Mouse (Mus musculus): Measurements from ENCODE around the gene Ttc4. TPM values are rescaled to one million over a fixed set of nuclear protein-coding genes. Genes with fewer than 3 reads are reported as not detected.

The Ttc4 gene
- polyA plus RNA-seq, 1 experiment, result 155 TPM

DNA sequence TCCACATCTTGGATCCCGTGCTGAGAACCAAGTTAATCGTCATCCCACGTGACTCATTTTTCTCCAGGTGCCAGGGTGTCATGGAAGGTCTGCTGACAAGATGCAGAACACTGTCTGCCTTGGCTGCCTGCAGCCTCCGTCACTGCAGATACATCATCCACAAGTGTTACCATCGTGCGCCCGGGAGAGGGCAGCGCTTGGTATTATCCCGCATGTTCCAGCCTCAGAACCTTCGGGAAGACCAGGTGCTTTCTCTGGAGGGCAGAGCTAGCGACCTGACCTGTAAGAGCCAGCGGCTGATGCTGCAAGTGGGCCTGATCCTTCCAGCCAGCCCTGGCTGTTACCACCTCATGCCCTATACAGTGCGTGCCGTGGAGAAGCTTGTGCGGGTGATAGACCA, 25.7 kb downstream of the Ttc4 start:
- TF ChIP-seq CTCF (IDR thresholded peaks at IDR 0.05; ENCODE audit: control insufficient read depth, insufficient read depth, insufficient replicate concordance, low read depth, low read length) (no peak), POLR2A (IDR thresholded peaks at IDR 0.05; ENCODE audit: control insufficient read depth, low read depth, low read length) (0 out of 2 replicates have a peak, but pooled peaks have one; percentile 10)
- Histone ChIP-seq H3K4me1 (ENCODE audit: control insufficient read depth, insufficient read depth, low read length) (peaks cover 11% of the 10 kb centered on the region), H3K27ac (ENCODE audit: control insufficient read depth, insufficient read depth, low read depth, low read length) (no peak overlapping the region), H3K27me3 (ENCODE audit: control insufficient read depth, insufficient read depth, low read length) (no peaks in the 10 kb centered on the region), H3K36me3 (ENCODE audit: control insufficient read depth, insufficient read depth, low read length) (peaks cover under 1% of the 10 kb centered on the region; the same call in 1 of the 2 replicates), H3K4me3 (ENCODE audit: control insufficient read depth, low read depth, low read length) (no peak overlapping the region)

DNA sequence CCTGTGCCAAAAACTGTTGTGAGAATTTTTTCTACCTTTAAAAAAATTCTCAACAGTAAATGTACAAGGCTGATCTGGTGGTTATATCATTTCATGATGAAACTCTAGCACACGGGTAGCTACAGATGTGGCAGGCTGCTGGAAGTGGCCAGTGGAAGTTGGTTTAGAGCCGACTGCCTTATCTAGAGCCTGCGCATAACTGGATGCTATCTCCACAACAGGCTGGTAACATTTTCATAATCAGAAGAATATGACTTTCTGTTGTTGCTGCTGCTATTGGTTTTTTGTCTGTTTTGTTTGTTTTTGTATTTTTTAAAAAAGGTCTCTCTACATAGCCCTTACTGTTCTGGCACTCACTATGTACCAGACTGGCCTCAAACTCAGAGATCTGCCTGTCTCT, 26.2 kb downstream of the Ttc4 start:
- H3K36me3 ChIP-seq (ENCODE audit: control insufficient read depth, insufficient read depth, low read length), result no peaks in the 10 kb centered on the region
- H3K4me3 ChIP-seq (ENCODE audit: control insufficient read depth, low read depth, low read length), result no peak overlapping the region
- no peak for TF ChIP-seq CTCF (IDR thresholded peaks at IDR 0.05; ENCODE audit: control insufficient read depth, insufficient read depth, insufficient replicate concordance, low read depth, low read length)
- TF ChIP-seq POLR2A (IDR thresholded peaks at IDR 0.05; ENCODE audit: control insufficient read depth, low read depth, low read length), result no peak
- H3K4me1 ChIP-seq (ENCODE audit: control insufficient read depth, insufficient read depth, low read length), result peaks cover 11% of the 10 kb centered on the region
- no peak overlapping the region for H3K27ac ChIP-seq (ENCODE audit: control insufficient read depth, insufficient read depth, low read depth, low read length)
- H3K27me3 ChIP-seq (ENCODE audit: control insufficient read depth, insufficient read depth, low read length), result no peaks in the 10 kb centered on the region

DNA sequence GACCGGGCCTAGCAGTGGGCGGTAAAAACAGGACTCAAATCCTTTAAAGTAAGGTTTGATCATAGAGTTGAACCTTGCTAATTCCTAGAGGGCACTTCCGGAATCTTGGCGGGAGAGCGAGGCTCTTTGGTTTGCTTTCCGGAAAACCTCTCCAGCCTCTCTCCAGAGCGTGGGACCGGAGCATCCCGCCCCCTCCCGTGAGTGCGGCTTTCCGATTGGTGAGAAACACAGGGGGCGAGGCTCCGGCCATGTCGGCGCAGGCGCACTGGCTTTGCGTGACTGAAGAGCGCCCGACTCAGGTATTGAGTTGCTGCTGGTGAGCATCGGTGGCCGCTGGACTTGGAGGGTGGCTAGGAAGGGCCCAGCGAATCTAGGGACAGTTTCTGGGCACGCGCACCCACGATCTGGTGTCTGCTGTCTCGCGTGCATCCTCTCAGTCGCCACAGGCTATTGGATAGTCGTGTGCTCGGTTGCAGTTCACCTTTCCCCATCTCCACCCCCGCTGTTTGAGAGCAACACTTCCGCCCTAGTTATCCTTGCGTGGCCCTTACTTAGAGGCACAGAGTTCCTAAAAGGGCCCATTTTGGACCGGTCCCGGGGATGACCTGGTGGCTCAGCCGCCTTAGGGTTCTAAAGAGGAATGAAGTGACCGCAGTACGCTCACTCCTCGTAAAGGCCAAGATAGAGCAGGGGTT, 27.8 kb downstream of the Ttc4 start, which contains the start of gene Pars2:
Pars2 (plus strand) TSS at position 237 of the 695 bp plus-strand sequence.
- H3K27ac ChIP-seq (ENCODE audit: control insufficient read depth, insufficient read depth, low read depth, low read length), result peak within 1 kb of the TSS; percentile 59
- peak within 1 kb of the TSS; percentile 93 for H3K4me3 ChIP-seq (ENCODE audit: control insufficient read depth, low read depth, low read length)
- peaks cover 11% of the 10 kb centered on the region for H3K4me1 ChIP-seq (ENCODE audit: control insufficient read depth, insufficient read depth, low read length)
- no peaks in the 10 kb centered on the region for H3K27me3 ChIP-seq (ENCODE audit: control insufficient read depth, insufficient read depth, low read length)
- TF ChIP-seq POLR2A (IDR thresholded peaks at IDR 0.05; ENCODE audit: control insufficient read depth, low read depth, low read length) (peak; percentile 91), CTCF (IDR thresholded peaks at IDR 0.05; ENCODE audit: control insufficient read depth, insufficient read depth, insufficient replicate concordance, low read depth, low read length) (no peak)
- H3K36me3 ChIP-seq (ENCODE audit: control insufficient read depth, insufficient read depth, low read length), result no peaks in the 10 kb centered on the region

DNA sequence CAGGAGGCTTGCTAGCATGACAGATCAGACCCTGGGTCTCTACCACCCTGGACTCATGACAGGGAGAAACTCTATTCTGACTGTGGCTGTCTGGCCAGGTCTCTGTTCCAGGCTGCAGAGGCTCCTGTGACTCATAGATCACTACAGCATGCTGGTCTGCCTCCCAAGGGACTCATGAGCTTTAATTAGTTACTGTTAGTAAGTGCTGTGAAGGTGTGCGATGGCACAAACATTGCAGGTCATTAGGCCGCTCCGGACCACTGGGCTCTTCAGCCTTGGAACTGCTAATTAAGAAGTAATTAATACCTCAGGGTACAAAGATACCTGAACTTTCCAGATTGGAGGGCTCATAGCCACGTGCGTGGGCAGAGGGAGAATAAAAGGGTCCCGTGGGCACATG, 31.6 kb downstream of the Ttc4 start:
- TF ChIP-seq POLR2A (IDR thresholded peaks at IDR 0.05; ENCODE audit: control insufficient read depth, low read depth, low read length) (no peak), CTCF (IDR thresholded peaks at IDR 0.05; ENCODE audit: control insufficient read depth, insufficient read depth, insufficient replicate concordance, low read depth, low read length) (no peak)
- peaks cover 11% of the 10 kb centered on the region for H3K4me1 ChIP-seq (ENCODE audit: control insufficient read depth, insufficient read depth, low read length)

DNA sequence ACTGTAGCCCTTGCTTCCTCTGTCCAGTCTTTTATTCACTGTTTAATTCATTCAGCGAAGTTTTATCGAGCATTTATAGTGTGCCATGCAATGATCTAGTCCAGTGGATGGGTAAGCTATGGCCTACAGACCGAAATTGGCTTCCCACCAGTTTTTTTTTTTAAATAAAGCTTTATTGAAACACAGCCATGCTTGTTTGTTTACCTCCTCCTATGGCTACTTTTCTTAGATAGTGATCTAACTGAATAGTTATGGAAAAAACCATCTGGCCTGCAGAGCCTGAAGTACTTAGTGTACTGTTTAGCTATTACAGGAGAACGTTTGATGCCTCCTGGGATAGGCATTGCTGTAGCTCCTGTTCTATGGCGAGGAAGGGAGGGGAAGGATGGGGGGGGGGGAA, 32.9 kb downstream of the Ttc4 start:
- Histone ChIP-seq H3K4me3 (ENCODE audit: control insufficient read depth, low read depth, low read length) (no peak overlapping the region), H3K27ac (ENCODE audit: control insufficient read depth, insufficient read depth, low read depth, low read length) (no peak overlapping the region), H3K27me3 (ENCODE audit: control insufficient read depth, insufficient read depth, low read length) (no peaks in the 10 kb centered on the region), H3K4me1 (ENCODE audit: control insufficient read depth, insufficient read depth, low read length) (peaks cover 3% of the 10 kb centered on the region), H3K36me3 (ENCODE audit: control insufficient read depth, insufficient read depth, low read length) (no peaks in the 10 kb centered on the region)
- TF ChIP-seq POLR2A (IDR thresholded peaks at IDR 0.05; ENCODE audit: control insufficient read depth, low read depth, low read length), result no peak
- no peak for TF ChIP-seq CTCF (IDR thresholded peaks at IDR 0.05; ENCODE audit: control insufficient read depth, insufficient read depth, insufficient replicate concordance, low read depth, low read length)

More for the DNA sequence above, 31.6 kb downstream of the Ttc4 start:
- no peak overlapping the region for H3K4me3 ChIP-seq (ENCODE audit: control insufficient read depth, low read depth, low read length)
- no peaks in the 10 kb centered on the region for H3K27me3 ChIP-seq (ENCODE audit: control insufficient read depth, insufficient read depth, low read length)
- no peaks in the 10 kb centered on the region for H3K36me3 ChIP-seq (ENCODE audit: control insufficient read depth, insufficient read depth, low read length)
- H3K27ac ChIP-seq (ENCODE audit: control insufficient read depth, insufficient read depth, low read depth, low read length), result no peak overlapping the region

DNA sequence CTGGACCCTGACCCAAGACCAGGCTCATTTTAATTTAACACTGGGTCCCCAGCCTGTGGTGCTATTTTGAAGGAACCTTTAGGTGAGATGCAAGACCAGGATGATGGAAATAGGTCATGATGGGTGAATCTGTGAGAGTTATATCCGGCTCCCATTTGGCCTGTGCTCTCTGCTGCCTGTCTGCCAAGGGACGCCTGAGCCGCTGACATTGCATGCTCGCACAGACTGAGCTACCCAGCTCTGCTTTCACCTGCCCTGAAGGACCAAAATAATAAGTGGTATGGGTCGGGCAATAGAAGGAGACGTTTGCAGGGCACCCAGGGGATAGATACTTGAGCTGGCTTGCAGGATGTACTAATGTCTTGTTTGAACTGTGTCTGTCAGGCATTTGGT, 34.5 kb downstream of the Ttc4 start:
- no peaks in the 10 kb centered on the region; the same call in 1 of the 2 replicates for H3K4me1 ChIP-seq (ENCODE audit: control insufficient read depth, insufficient read depth, low read length)
- TF ChIP-seq POLR2A (IDR thresholded peaks at IDR 0.05; ENCODE audit: control insufficient read depth, low read depth, low read length), result no peak
- no peak for TF ChIP-seq CTCF (IDR thresholded peaks at IDR 0.05; ENCODE audit: control insufficient read depth, insufficient read depth, insufficient replicate concordance, low read depth, low read length)
- H3K36me3 ChIP-seq (ENCODE audit: control insufficient read depth, insufficient read depth, low read length), result no peaks in the 10 kb centered on the region
- no peak overlapping the region for H3K4me3 ChIP-seq (ENCODE audit: control insufficient read depth, low read depth, low read length)
- H3K27me3 ChIP-seq (ENCODE audit: control insufficient read depth, insufficient read depth, low read length), result no peaks in the 10 kb centered on the region
- no peak overlapping the region for H3K27ac ChIP-seq (ENCODE audit: control insufficient read depth, insufficient read depth, low read depth, low read length)

DNA sequence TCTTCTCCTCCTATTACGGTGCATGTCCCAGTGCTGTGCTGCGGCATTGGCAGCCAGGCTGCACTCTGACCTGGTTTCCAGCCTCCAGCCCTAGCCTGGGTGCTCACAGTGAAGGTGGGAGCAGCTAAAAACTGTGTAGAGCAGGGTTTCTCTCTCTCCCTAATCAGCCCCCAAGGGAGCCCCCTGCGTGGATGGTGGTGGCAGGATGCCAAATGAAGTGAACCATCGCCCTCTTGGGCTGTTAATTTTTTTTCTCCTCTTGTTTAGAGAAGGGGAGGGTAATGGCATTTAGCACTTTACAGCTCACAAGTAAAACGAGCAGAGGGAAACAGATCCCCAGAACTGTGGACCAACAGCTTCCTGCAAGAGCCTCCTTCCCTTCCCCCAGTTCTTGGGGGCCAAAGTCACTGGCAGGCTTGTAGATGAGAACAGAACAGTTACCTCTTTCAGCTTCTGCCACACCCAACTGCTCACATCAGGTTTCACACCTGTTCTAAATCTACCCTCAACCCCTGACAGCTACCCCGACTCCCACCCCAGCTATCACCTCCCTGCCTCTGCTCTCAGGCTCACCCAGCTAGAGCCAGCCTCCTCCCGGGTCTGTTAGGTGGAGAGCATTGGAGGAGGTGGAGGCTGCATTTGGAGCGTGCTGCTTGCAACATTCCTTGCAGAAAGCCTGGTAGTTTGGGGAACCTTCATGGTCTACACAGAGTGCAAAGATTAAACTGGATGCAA, 35.1 kb downstream of the Ttc4 start:
- Histone ChIP-seq H3K27ac (ENCODE audit: control insufficient read depth, insufficient read depth, low read depth, low read length) (no peak overlapping the region), H3K4me1 (ENCODE audit: control insufficient read depth, insufficient read depth, low read length) (peaks cover 2% of the 10 kb centered on the region; the same call in 1 of the 2 replicates), H3K36me3 (ENCODE audit: control insufficient read depth, insufficient read depth, low read length) (no peaks in the 10 kb centered on the region), H3K27me3 (ENCODE audit: control insufficient read depth, insufficient read depth, low read length) (no peaks in the 10 kb centered on the region), H3K4me3 (ENCODE audit: control insufficient read depth, low read depth, low read length) (no peak overlapping the region)
- no peak for TF ChIP-seq POLR2A (IDR thresholded peaks at IDR 0.05; ENCODE audit: control insufficient read depth, low read depth, low read length)
- no peak for TF ChIP-seq CTCF (IDR thresholded peaks at IDR 0.05; ENCODE audit: control insufficient read depth, insufficient read depth, insufficient replicate concordance, low read depth, low read length)
